Mouse (Mus musculus) heart, embryonic 12.5 days (tissue): ENCODE measurements around the gene Tmem135. TPM values are rescaled to one million over a fixed set of nuclear protein-coding genes. Genes with fewer than 3 reads are reported as not detected.
"Not testable (repeated sequence)": the region's sequence is repeated elsewhere in the genome, so short reads cannot be mapped to it uniquely, and the experiment has no call there.

ENCODE experiments used
- ATAC-seq: fragments of 200-750 bp; cut with Nextera tagmentation; 2 replicates; pipeline ENCODE4 v1.8.0; 2017; ENCODE audit warnings: moderate TSS enrichment, moderate library complexity; ENCODE audit not compliant: insufficient number of reproducible peaks, low FRiP score
- H3K27ac ChIP-seq: fragments of 300-500 bp; sonication (generic); 2 replicates; pipeline ENCODE4 v1.5.1; 2016; ENCODE audit warnings: mild to moderate bottlenecking, moderate library complexity; ENCODE audit not compliant: poor library complexity, severe bottlenecking
- H3K27me3 ChIP-seq: fragments of 300-500 bp; sonication (generic); replicated peaks from 2 replicates; pipeline ENCODE4 v1.6.1; 2016; ENCODE audit warnings: mild to moderate bottlenecking, moderate library complexity
- H3K36me3 ChIP-seq: fragments of 300-500 bp; sonication (generic); 2 replicates; pipeline ENCODE4 v1.6.1; 2016; ENCODE audit warnings: mild to moderate bottlenecking, moderate library complexity
- H3K4me1 ChIP-seq: fragments of 300-500 bp; sonication (generic); replicated peaks from 2 replicates; pipeline ENCODE4 v1.6.1; 2016; ENCODE audit warnings: mild to moderate bottlenecking
- H3K4me2 ChIP-seq: fragments of 300-500 bp; sonication (generic); 2 replicates; pipeline ENCODE4 v1.6.1; 2016; ENCODE audit warnings: mild to moderate bottlenecking, moderate library complexity
- H3K4me3 ChIP-seq: fragments of 300-500 bp; sonication (generic); 2 replicates; pipeline ENCODE4 v1.5.1; 2016; ENCODE audit warnings: mild to moderate bottlenecking
- H3K9ac ChIP-seq: fragments of 300-500 bp; sonication (generic); 2 replicates; pipeline ENCODE4 v1.6.1; 2016; ENCODE audit warnings: mild to moderate bottlenecking, moderate library complexity
- H3K9me3 ChIP-seq: fragments of 300-500 bp; sonication (generic); replicated peaks from 2 replicates; pipeline ENCODE4 v1.6.1; 2016; ENCODE audit warnings: mild to moderate bottlenecking, moderate library complexity
- WGBS: fragments of 180-500 bp; shearing (Covaris S2); methylation state at CpG from one replicate; pipeline ENCODE4 v1.1.7; 2016; 5-methylcytosine and 5-hydroxymethylcytosine counted together
- polyA plus RNA-seq: library from polyadenylated mRNA; unstranded; fragments of >200 nt; fragmentation: Nextera tagmentation; extraction: Ambion mirVana; gene quantifications from 2 replicates; pipeline ENCODE4 v1.2.1, GENCODE M21; 2016

Gene Tmem135
- polyA plus RNA-seq, 1 experiment from 2014 or later = 31.2 TPM

DNA sequence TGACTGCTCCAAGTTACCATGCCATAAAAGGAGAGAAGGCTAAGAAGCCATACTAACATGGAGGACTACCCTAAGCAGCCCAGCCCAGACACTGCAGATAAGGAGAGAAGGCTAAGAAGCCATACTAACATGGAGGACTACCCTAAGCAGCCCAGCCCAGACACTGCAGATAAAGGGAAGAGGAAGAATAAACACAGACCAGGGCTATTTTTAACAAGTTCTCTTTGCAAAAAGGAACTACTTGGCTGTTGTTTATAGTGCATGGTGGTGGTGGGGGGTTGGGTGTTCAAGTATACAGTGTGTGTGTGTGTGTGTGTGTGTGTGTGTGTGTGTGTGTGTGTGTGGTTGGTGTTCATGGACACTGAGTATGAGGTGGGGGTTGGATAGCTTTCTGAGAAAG is 133.6 kb downstream of the Tmem135 start:
- Histone ChIP-seq H3K36me3 (peaks cover 17% of the 10 kb centered on the region), H3K4me1 (peaks cover 26% of the 10 kb centered on the region)
- H3K27me3 ChIP-seq, H3K27ac ChIP-seq, H3K9me3 ChIP-seq, ATAC-seq, H3K9ac ChIP-seq, H3K4me3 ChIP-seq, H3K4me2 ChIP-seq: not testable (repeated sequence)

DNA sequence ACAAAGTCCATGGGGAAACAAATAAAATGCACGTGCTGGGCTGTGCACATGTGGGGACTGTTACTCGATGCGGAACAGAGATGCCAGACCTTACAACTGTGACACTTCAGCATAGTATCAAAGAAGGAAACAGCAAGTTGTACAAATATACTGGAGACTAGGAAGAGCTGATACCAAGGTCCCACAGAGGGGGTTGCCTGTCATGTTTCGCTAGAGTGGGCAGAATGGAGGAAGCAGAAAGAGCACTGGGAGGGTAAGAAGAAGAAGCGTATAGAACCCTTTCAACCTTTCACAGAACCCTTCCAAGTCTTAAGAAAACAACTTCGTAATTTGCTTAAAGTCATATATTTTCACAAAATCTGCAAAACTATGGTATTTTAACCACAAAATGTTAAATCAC is 134.2 kb downstream of the Tmem135 start:
- Histone ChIP-seq H3K9me3 (peaks cover 10% of the 10 kb centered on the region; the same call in 1 of the 2 replicates), H3K36me3 (peaks cover 17% of the 10 kb centered on the region), H3K9ac (no peak overlapping the region), H3K4me1 (peaks cover 26% of the 10 kb centered on the region), H3K27ac (no peak overlapping the region), H3K4me3 (no peak overlapping the region), H3K4me2 (no peak overlapping the region), H3K27me3 (no peaks in the 10 kb centered on the region)
- WGBS = 78% methylated on average over 6 of the region's 6 CpGs
- no peak for ATAC-seq

DNA sequence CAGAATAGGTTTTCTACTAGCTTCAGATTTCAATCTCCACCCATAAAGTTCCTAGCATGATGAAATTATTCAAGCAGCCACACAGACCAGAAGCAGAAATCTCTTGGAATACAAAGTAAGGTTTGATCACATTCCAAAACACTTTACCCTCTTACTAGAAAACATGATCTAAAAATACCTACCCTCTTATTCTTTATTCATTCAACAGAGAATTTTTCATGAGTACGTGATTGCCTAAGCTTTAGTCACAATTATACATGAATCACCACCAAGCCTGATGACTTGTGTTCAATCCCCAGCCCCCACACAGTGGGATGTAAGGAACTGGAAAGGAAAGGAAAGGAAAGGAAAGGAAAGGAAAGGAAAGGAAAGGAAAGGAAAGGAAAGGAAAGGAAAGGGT is 136.5 kb downstream of the Tmem135 start:
- no peak overlapping the region for H3K9ac ChIP-seq
- H3K9me3 ChIP-seq = peaks cover 5% of the 10 kb centered on the region; the same call in 1 of the 2 replicates
- no peak overlapping the region for H3K27ac ChIP-seq
- H3K27me3 ChIP-seq = no peaks in the 10 kb centered on the region
- WGBS = 66% methylated on average over 1 of the region's 1 CpGs
- H3K36me3 ChIP-seq = peaks cover 11% of the 10 kb centered on the region
- H3K4me2 ChIP-seq = no peak overlapping the region
- peaks cover 26% of the 10 kb centered on the region for H3K4me1 ChIP-seq
- ATAC-seq = no peak
- H3K4me3 ChIP-seq = no peak overlapping the region

DNA sequence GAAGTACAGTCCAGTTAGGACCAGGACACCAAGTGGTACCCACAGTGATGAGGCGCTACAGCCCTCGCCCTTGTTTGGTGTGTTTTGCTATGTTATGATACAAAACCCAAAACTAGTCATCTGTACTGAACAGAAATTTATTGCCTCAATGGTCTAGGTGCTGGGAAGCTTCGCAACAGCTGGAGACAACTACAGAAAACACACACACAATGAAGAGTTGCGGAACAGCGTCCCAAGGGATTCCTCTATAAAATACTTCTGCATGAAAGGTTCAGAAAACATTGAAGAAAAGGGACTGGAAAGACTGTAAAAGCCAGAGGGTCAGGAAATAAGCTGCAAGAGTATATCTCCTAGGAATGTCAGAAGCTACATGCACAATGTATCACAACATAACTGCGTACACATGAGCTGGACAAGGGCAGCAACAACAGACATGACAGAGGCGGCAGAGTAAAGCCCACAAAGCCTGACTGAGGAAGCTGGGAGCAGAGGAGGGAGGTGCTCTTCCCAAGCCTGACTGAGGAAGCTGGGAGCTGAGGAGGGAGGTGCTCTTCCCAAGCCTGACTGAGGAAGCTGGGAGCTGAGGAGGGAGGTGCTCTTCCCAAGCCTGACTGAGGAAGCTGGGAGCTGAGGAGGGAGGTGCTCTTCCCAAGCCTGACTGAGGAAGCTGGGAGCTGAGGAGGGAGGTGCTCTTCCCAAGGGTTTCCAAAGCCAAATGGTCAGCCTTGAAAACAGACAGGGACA is 137.8 kb downstream of the Tmem135 start:
- 87% methylated on average over 7 of the region's 7 CpGs for WGBS
- H3K27ac ChIP-seq = peak overlapping the region; percentile 35; the same call in 1 of the 2 replicates

DNA sequence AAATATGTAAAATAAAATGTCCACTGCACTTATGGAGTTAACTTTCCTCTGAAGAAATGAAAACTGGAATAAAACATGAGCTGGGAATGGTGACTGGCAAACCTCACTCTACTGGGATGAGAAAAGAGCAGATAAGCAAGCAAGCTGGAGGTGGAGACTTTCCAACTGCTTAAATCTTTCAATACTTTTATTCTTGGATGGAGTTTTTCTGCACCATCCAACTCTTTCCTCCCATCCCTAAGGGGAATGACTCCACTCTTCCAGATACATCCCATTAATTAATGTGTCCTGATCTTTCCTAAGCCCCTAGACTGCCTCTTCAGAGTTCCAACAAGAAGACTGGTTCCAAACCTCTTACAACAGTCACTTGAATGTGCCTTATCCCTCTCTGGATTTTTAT is 143.1 kb downstream of the Tmem135 start:
- H3K4me2 ChIP-seq = no peak overlapping the region
- H3K27me3 ChIP-seq = no peaks in the 10 kb centered on the region
- H3K4me3 ChIP-seq = no peak overlapping the region
- no peak for ATAC-seq
- H3K36me3 ChIP-seq = no peaks in the 10 kb centered on the region
- H3K4me1 ChIP-seq = peaks cover 8% of the 10 kb centered on the region; the same call in 1 of the 2 replicates
- H3K9me3 ChIP-seq = no peaks in the 10 kb centered on the region
- no peak overlapping the region for H3K27ac ChIP-seq
- H3K9ac ChIP-seq = no peak overlapping the region

More for the DNA sequence above, 137.8 kb downstream of the Tmem135 start:
- H3K9me3 ChIP-seq = 0 out of 2 replicates have a peak, but pooled peaks cover under 1% of the 10 kb centered on the region
- no peaks in the 10 kb centered on the region for H3K27me3 ChIP-seq
- no peak overlapping the region for H3K4me3 ChIP-seq
- no peak for ATAC-seq
- H3K9ac ChIP-seq = no peak overlapping the region
- no peak overlapping the region for H3K4me2 ChIP-seq
- peaks cover 4% of the 10 kb centered on the region; the same call in 1 of the 2 replicates for H3K36me3 ChIP-seq
- peaks cover 28% of the 10 kb centered on the region for H3K4me1 ChIP-seq

DNA sequence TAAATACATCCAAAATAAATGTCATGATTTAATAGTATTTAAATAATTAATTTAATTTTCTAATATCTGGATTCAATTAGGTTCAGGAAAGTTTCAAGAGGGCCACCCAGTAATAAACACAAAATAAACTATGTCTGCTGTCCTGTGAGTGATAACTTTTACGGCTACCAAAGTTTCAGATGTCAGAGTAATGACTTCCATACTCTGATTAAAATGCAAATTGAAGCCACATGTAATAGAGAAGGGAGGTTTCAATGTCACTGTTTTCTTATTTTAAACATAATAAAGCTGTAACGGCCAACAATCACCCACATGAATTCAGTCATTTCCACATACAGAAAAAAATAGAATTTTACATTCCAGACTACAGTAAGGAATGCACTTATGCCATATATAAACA is 145.2 kb downstream of the Tmem135 start:
- Histone ChIP-seq H3K4me1 (peaks cover 5% of the 10 kb centered on the region; the same call in 1 of the 2 replicates), H3K27me3 (no peaks in the 10 kb centered on the region), H3K36me3 (no peaks in the 10 kb centered on the region), H3K9me3 (no peaks in the 10 kb centered on the region), H3K27ac (no peak overlapping the region), H3K4me3 (no peak overlapping the region), H3K4me2 (no peak overlapping the region), H3K9ac (no peak overlapping the region)
- 67% methylated on average over 2 of the region's 2 CpGs for WGBS
- no peak for ATAC-seq

DNA sequence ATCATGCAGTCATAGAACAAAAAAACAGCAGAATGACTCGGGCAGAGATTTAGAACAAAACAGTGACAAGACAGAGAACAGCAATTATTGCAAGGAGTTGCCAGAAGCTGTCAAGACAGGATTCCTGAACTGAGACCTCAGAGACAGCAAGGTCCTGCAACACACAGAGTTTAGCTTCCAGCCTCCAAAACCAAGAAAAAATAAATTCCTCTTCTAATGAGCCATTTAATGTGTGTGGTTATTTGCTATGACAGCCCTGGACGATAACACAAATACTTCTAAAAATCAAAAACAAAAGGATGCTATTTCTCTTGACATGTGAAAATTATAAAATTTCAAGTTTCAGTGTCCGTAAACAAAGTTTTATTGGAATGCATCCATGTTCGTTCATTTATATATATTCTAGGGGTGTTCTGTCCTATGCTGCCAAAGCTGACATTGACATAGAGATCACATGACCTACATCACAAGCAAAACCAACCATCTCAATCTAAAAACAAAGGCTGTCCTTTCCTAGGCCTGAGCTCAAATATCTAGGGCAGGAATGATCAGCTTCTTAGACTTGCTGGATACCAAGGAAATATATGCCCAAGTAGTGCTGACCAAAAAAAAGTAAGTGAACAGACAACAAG is 146.0 kb downstream of the Tmem135 start:
- Histone ChIP-seq H3K4me1 (peaks cover 5% of the 10 kb centered on the region; the same call in 1 of the 2 replicates), H3K27ac (no peak overlapping the region), H3K9me3 (no peaks in the 10 kb centered on the region), H3K4me3 (no peak overlapping the region), H3K36me3 (no peaks in the 10 kb centered on the region), H3K27me3 (no peaks in the 10 kb centered on the region), H3K9ac (no peak overlapping the region), H3K4me2 (no peak overlapping the region)
- 75% methylated on average over 4 of the region's 4 CpGs for WGBS
- ATAC-seq = no peak

DNA sequence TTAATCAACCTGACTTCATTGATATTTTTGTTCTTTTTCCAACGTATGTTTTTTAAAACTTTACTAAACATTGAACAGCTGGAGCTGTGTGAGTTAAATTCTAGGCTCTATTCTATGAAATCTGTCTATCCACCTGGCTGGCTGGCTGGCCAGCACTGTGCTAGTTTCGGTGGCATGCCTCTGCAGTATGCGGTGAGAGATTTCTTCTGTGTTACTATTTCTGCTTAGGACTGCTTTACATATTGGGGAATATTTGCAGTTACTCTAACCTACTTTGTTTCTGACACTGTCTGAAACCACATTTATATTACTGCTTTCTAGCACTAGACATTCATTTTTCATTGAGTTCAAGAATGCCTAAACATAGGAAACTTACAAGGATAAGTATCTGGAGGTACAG is 150.2 kb downstream of the Tmem135 start:
- Histone ChIP-seq H3K9ac (no peak overlapping the region), H3K27me3 (no peaks in the 10 kb centered on the region), H3K4me3 (no peak overlapping the region), H3K4me1 (peaks cover 8% of the 10 kb centered on the region; the same call in 1 of the 2 replicates), H3K4me2 (no peak overlapping the region), H3K9me3 (no peaks in the 10 kb centered on the region), H3K27ac (no peak overlapping the region), H3K36me3 (no peaks in the 10 kb centered on the region)
- ATAC-seq = no peak
- 58% methylated on average over 3 of the region's 3 CpGs for WGBS

DNA sequence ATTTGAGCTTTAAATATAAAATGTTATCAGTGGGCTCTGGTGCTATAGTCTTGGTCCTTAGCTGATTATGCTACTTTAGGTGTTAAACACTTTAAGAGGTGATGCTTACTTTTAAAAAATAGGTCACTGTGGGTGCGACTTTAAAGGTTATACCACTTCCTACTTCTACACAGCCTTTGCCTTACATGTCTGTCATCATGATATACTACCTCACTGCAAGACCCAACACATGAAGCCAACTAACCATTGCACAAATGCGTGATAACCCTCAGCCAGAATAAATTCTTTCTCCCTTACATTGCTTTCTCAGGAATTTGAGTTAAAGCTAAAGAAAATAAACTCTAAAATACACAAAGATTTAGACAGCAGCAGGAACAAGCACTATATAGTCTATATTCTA is 150.7 kb downstream of the Tmem135 start:
- WGBS = 71% methylated on average over 2 of the region's 2 CpGs
- H3K36me3 ChIP-seq = no peaks in the 10 kb centered on the region
- H3K27me3 ChIP-seq = no peaks in the 10 kb centered on the region
- no peak overlapping the region for H3K4me2 ChIP-seq
- no peak overlapping the region for H3K4me3 ChIP-seq
- no peak overlapping the region for H3K9ac ChIP-seq
- no peak for ATAC-seq
- H3K4me1 ChIP-seq = peaks cover 8% of the 10 kb centered on the region; the same call in 1 of the 2 replicates
- H3K27ac ChIP-seq = no peak overlapping the region
- no peaks in the 10 kb centered on the region for H3K9me3 ChIP-seq

DNA sequence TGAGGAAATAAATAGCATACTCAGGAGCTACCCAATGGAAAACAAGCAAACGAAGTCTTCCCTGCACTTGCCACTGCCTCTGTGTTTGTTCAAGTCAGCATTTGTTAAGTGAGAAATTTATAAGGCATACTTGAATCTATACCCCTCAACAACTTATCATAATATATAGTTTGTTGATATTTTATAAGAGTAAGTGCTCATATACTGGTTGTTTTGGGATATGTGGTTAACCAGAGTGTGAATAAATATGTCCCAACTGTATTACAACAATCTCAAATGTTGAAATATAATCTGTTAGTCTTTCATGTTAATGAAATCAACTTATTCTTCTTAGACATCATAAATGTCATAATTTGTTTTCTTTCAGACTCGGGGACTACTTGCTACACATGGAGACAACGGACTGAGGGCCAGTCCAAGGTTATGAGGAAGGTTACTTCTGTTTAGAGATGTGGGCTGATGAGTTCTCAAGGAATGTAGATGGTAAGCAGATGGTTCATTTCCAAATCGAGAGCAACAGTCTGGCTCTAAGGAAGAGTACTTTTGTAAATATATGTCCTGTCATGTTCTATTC is 152.1 kb downstream of the Tmem135 start:
- Histone ChIP-seq H3K4me2 (no peak overlapping the region), H3K27me3 (no peaks in the 10 kb centered on the region), H3K36me3 (no peaks in the 10 kb centered on the region), H3K27ac (no peak overlapping the region), H3K4me1 (peaks cover 10% of the 10 kb centered on the region; the same call in 1 of the 2 replicates), H3K9me3 (no peaks in the 10 kb centered on the region), H3K9ac (no peak overlapping the region), H3K4me3 (no peak overlapping the region)
- WGBS = 83% methylated on average over 4 of the region's 4 CpGs
- ATAC-seq = no peak

DNA sequence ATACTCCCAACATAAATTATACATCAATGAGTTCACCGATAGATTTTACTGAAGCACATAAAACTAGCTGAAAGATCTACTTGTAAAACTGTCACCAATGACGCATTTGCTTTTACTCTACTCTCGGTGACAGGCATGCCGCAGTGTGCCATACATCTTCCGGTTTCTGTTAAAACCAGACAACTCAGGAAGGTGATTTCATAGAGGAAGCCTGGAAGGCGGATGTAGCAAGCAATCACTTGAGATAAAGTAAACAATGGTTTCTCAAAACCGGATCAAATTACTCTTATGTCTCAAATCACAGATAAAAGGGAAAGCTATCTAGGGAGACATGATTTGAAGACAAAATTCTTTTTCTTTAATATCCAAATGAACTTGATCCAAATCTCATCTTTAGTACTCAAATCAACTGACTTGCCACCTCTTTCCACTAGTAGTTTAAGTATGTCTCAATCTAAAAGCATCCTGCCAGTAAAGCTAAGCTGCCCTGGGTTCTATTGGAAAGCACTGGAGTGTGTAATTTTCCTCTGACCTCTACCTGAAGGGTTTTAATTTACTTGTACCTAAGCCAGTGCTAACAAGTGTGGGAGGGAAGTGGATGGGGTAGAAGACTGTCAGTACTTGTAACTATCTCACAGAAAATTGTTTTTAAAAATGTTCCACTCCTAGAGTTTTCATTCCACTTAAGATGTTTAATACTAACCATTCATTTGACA is 155.7 kb downstream of the Tmem135 start:
- H3K4me3 ChIP-seq = no peak overlapping the region
- no peak overlapping the region for H3K27ac ChIP-seq
- H3K4me2 ChIP-seq = no peak overlapping the region
- H3K9me3 ChIP-seq = no peaks in the 10 kb centered on the region
- H3K9ac ChIP-seq = no peak overlapping the region
- H3K36me3 ChIP-seq = no peaks in the 10 kb centered on the region
- 51% methylated on average over 7 of the region's 7 CpGs for WGBS
- no peaks in the 10 kb centered on the region for H3K27me3 ChIP-seq
- H3K4me1 ChIP-seq = peaks cover 10% of the 10 kb centered on the region; the same call in 1 of the 2 replicates
- ATAC-seq = peak; percentile 42; the same call in 1 of the 2 replicates
